Mouse (Mus musculus) kidney, adult 2 months (tissue): ENCODE data around the gene Gm9736. TPM values are rescaled to one million over a fixed set of nuclear protein-coding genes. Genes with fewer than 3 reads are reported as not detected.
"Not testable (repeated sequence)": the region's sequence is repeated elsewhere in the genome, so short reads cannot be mapped to it uniquely, and the experiment has no call there.

Experiments
- DNase-seq: peaks from one replicate; pipeline ENCODE4 v3.0.0; 2021
- H3K27ac ChIP-seq: fragments of 200-500 bp; 2 replicates; pipeline ENCODE4 v1.5.1; 2012; ENCODE audit warnings: low read depth, low read length, control low read depth, inconsistent platforms; ENCODE audit not compliant: insufficient read depth
- H3K27me3 ChIP-seq: fragments of 200-500 bp; replicated peaks from 2 replicates; pipeline ENCODE4 v1.6.1; 2012; ENCODE audit warnings: mild to moderate bottlenecking, moderate library complexity, low read length, inconsistent platforms; ENCODE audit not compliant: control insufficient read depth, insufficient read depth
- H3K36me3 ChIP-seq: fragments of 200-500 bp; 2 replicates; pipeline ENCODE4 v1.6.1; 2012; ENCODE audit warnings: mild to moderate bottlenecking, moderate library complexity, low read length, inconsistent platforms; ENCODE audit not compliant: control insufficient read depth, insufficient read depth
- H3K4me1 ChIP-seq: fragments of 200-500 bp; 2 replicates; pipeline ENCODE4 v1.6.1; 2011; ENCODE audit warnings: low read length; ENCODE audit not compliant: control insufficient read depth, insufficient read depth
- H3K4me3 ChIP-seq: fragments of 200-500 bp; 2 replicates; pipeline ENCODE4 v1.5.1; 2011; ENCODE audit warnings: mild to moderate bottlenecking, low read depth, low read length, control low read depth; ENCODE audit not compliant: insufficient read depth
- CTCF ChIP-seq: fragments of 200-500 bp; conservative IDR thresholded peaks from 2 replicates; pipeline ENCODE4 v1.5.1; 2011; ENCODE audit warnings: low read depth, mild to moderate bottlenecking, control low read depth, low read length, moderate library complexity, mixed read lengths; ENCODE audit not compliant: insufficient read depth, insufficient read length
- POLR2A ChIP-seq: fragments of 200-500 bp; IDR thresholded peaks from one replicate; pipeline ENCODE4 v1.6.1; 2011; ENCODE audit warnings: low read depth, low read length, control low read depth
- WGBS: fragments of 180-500 bp; shearing (Covaris S2); methylation state at CpG from one replicate; pipeline ENCODE4 v1.1.7; 2018; 5-methylcytosine and 5-hydroxymethylcytosine counted together
- polyA plus RNA-seq: library from polyadenylated mRNA; depleted of rRNA; stranded (reverse); fragments of >200 nt; gene quantifications from 2 replicates; pipeline ENCODE4 v1.2.3, GENCODE M21; 2012

Gene Gm9736
- polyA plus RNA-seq, 1 experiment: not detected

DNA sequence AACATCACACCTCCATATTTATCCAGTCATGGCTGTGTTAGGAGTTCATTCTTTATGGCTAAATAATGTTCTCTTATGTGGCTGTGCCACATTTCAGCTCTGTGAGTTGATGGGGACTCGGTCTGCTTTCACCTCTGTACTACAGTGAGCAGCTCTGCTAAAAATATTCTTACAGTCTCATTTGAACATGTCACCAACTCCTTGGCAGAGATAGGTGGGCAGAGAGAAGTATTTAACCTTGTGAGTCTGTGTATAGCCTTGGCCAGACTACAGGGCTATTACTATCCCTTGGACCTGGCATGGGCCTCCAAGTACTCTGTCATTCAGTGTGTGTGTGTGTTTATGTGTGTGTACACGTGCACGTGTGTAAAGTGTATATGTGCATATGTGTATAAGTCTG is 21.0 kb upstream of the Gm9736 start:
- WGBS: 93% methylated on average over 3 of the region's 3 CpGs
- H3K36me3 ChIP-seq, DNase-seq, H3K4me1 ChIP-seq, H3K27ac ChIP-seq, H3K27me3 ChIP-seq, H3K4me3 ChIP-seq: not testable (repeated sequence)

- not testable (repeated sequence) for H3K27ac ChIP-seq, H3K36me3 ChIP-seq, H3K4me1 ChIP-seq, DNase-seq, H3K4me3 ChIP-seq, H3K27me3 ChIP-seq
- WGBS: 50% methylated on average over 1 of the region's 1 CpGs
These were observed 20.1 kb upstream of the Gm9736 start, which contains the start of gene Gm3238 for GRCm38 (mm10) chr10:77771225-77771624. Gm3238 (minus strand) TSS chr10:77771325.

DNA sequence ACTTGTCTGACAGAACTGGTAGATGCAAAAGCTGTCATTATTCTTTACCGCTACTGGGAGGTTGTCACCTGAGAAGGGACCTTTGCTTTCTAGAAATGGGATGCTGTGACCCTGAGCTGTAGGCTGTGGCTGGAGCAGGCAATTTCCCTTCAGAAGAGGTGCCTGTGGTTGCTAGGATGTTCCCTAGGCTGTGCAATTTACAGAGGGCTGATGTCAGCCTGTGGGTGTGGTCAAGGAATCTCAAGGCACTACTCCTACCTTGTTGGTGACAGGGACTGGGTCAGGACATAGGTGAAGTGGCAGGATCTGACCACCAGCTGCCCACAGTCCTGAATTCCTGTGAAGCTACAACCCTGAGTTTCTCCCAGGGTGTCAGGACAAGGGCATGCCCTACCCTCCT is 18.6 kb upstream of the Gm9736 start:
- H3K27ac ChIP-seq: no peak overlapping the region
- TF ChIP-seq CTCF: no peak
- no peak for TF ChIP-seq POLR2A
- DNase-seq: no peak
- 53% methylated on average over 1 of the region's 1 CpGs for WGBS
- no peaks in the 10 kb centered on the region for H3K4me1 ChIP-seq
- H3K36me3 ChIP-seq: no peaks in the 10 kb centered on the region
- H3K4me3 ChIP-seq: no peak overlapping the region
- no peaks in the 10 kb centered on the region; the same call in 1 of the 2 replicates for H3K27me3 ChIP-seq

DNA sequence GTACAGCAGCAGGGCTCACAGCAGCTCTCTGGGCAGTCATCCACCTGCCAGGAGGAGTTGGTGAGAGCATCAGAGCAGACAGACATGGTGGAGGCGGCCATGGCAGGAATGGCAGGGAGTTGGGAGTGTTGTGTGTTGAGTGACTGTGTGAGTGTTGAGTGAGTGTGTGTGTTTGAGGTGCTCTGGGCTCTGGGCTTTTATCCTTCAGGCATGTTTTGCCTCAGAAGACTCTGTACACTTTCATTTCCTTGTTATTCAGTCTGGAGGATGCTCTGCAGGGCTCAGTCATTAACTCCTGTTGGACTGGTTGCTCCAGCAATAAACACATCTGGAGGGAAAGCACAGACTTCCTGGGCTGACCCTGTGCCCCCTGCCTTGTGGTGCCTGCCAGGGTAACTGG is 8.4 kb upstream of the Gm9736 start, which contains the start of gene Gm3233:
Gene Gm3233 (minus strand): TSS at position 101 of the 400 bp plus-strand sequence.
- WGBS: no CpG with 5 or more reads among the region's 1 CpGs
- not testable (repeated sequence) for H3K4me3 ChIP-seq, H3K27ac ChIP-seq, H3K4me1 ChIP-seq, H3K36me3 ChIP-seq, DNase-seq, H3K27me3 ChIP-seq

GRCm38 (mm10) chr10:77753448-77753847 is 2.3 kb upstream of the Gm9736 start:
- Histone ChIP-seq H3K27me3 (no peaks in the 10 kb centered on the region), H3K4me3 (no peak overlapping the region), H3K4me1 (no peaks in the 10 kb centered on the region), H3K36me3 (no peaks in the 10 kb centered on the region), H3K27ac (no peak overlapping the region)
- TF ChIP-seq CTCF: no peak
- no peak for TF ChIP-seq POLR2A
- DNase-seq: no peak

DNA sequence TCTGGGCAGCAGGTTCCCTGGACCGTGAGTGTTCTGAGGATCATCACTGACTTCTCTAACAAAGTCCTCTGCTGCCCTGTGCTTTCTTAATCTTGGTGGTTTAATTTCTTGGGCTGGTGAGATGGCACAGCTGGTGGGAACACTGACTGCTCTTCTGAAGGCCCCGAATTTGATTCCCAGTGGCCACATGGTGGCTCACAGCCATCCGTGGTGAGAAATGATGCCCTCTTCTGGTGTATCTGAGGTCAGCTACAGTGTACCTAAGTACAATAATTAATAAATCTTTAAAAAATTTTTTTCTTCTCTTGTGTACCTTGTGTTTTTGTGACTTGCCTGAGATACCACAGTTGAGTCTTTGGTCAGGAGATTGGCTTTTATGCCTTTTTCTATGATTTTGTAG is 1.2 kb upstream of the Gm9736 start:
- WGBS: 62% methylated on average over 3 of the region's 3 CpGs
- H3K36me3 ChIP-seq, H3K27me3 ChIP-seq, H3K4me1 ChIP-seq, H3K4me3 ChIP-seq, DNase-seq, H3K27ac ChIP-seq: not testable (repeated sequence)

DNA sequence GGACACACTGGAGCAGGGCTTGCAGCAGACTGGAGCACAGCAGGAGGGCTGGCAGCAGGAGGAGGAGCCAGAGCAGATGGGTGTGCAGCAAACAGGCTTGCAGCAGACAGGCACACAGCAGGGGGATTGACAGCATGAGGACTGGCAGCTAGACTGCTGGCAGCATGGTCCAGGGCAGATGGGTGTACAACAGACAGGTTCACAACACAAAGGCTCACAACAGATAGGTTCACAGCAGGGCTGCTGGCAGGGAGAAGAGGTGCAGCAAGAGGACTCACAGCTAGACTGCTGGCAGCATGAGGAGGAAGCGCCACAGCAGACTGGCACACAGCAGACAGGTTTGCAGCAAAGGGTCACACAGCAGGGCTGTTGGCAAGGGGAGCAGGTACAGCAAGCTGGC is 468 bp downstream of the Gm9736 start:
- H3K4me3 ChIP-seq, H3K27me3 ChIP-seq, H3K36me3 ChIP-seq, DNase-seq, H3K27ac ChIP-seq, H3K4me1 ChIP-seq: not testable (repeated sequence)
- WGBS: 84% methylated on average over 1 of the region's 1 CpGs

GRCm38 (mm10) chr10:77741924-77742688 is 9.0 kb downstream of the Gm9736 start, which contains the start of gene Gm18596:
Gm18596 (minus strand) TSS chr10:77742638.
- not testable (repeated sequence) for H3K4me3 ChIP-seq, DNase-seq, H3K27me3 ChIP-seq, H3K36me3 ChIP-seq, H3K4me1 ChIP-seq, H3K27ac ChIP-seq
- WGBS: 57% methylated on average over 5 of the region's 5 CpGs
